Mouse (Mus musculus) small intestine, adult 2 months (tissue): ENCODE measurements around the gene Golim4.

Source experiments
- CTCF ChIP-seq: fragments of 200-500 bp; IDR thresholded peaks from 2 replicates; pipeline ENCODE4 v1.5.1; 2012; ENCODE audit warnings: low read depth, mild to moderate bottlenecking, control low read depth, inconsistent platforms, low read length, moderate library complexity, mixed read lengths; ENCODE audit not compliant: insufficient replicate concordance, insufficient read length; ENCODE audit errors: extremely low read depth
- POLR2A ChIP-seq: fragments of 200-500 bp; IDR thresholded peaks from 2 replicates; pipeline ENCODE4 v1.6.1; 2012; ENCODE audit warnings: low read depth, mild to moderate bottlenecking, control low read depth, inconsistent platforms, low read length, moderate library complexity

- no peak for TF ChIP-seq POLR2A
- no peak for TF ChIP-seq CTCF
Observed at GRCm38 (mm10) chr3:75891581-75891980, 65.2 kb downstream of the Golim4 start.
